Comparison of ENCODE assay signal across 14 mouse cellular contexts in the genomic region with DNA sequence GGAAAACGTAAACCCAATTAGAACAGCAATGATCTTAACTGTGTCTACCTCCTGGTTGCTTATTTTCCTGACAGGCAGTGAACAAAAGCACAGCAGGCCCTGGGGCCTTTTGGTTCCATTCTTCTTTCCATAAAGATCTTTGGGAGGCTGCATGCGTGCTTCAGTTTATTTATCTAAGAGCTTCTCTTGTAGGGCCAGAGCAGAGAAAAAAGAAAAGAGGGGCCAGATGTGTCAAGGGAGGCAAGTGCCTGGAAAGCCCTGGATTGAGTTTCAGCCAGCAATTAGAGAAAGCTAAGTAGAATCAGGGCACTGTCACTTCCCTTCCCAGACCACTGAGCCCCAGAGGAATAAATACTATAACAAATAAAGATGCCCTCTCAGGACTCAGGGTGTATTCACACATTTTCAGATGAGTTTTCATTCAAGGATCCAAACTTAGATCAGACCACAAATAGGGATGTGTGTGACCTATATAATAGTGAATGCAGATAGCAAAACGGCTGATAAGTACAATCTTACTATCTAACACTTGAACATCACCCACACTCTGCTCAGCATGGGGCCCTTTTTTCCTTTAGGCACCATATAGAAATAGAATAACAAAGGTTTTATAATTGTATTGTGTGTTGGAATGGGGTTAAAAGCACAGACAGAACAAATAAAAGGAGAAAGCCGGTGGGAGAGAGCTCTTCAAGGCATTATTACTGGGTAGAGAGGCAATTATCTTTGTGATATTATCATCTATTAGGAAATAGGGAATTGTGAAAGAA.
DNase-seq lines count a peak whose midpoint lies in the region; ATAC-seq lines count a peak whose summit lies in the region.
"Had no signal": no experiment of that assay in that cellular context is flagged by ENCODE, and none has a peak within 500 bp of the region (broad histone marks: within the 10 kb centered on the region; RNA-seq: fewer than 3 reads in every experiment).

No protein-coding gene starts in this region.

- H3K36me3 ChIP-seq in kidney, embryonic 15.5 days = no peaks in the 10 kb centered on the region
- H3K36me3 ChIP-seq in embryonic facial prominence, embryonic 14.5 days (ENCODE audit: control insufficient read depth, insufficient read depth, low read length) = no peaks in the 10 kb centered on the region
- H3K36me3 ChIP-seq in hindbrain, embryonic 13.5 days = no peaks in the 10 kb centered on the region
- no peaks in the 10 kb centered on the region for H3K36me3 ChIP-seq in neural tube, embryonic 13.5 days
- no peaks in the 10 kb centered on the region for H3K36me3 ChIP-seq in intestine, embryonic 16.5 days (ENCODE audit: control insufficient read depth, insufficient read depth, low read length)
- H3K36me3 ChIP-seq: intestine, embryonic 15.5 days had no signal

- peak; percentile 76; the same call in 1 of the 2 replicates for ATAC-seq in kidney, embryonic 15.5 days (replicated peaks; ENCODE audit: low FRiP score)
- ATAC-seq in embryonic facial prominence, embryonic 14.5 days (ENCODE audit: low read depth) = peak; percentile 72; the same call in 1 of the 2 replicates
- no peak for ATAC-seq in hindbrain, embryonic 13.5 days (ENCODE audit: low FRiP score)
- ATAC-seq in neural tube, embryonic 13.5 days (ENCODE audit: low read depth) = peak; percentile 43; the same call in 1 of the 2 replicates
- no peak for ATAC-seq in intestine, embryonic 16.5 days
- ATAC-seq in frontal cortex, adult (ENCODE audit: low TSS enrichment) = no peak
- ATAC-seq: intestine, embryonic 15.5 days had no signal

- WGBS in kidney, embryonic 15.5 days = 29% methylated on average over 4 of the region's 4 CpGs
- whole genome bisulfite sequencing in embryonic facial prominence, embryonic 14.5 days = 29% methylated on average over 4 of the region's 4 CpGs
- 8% methylated on average over 4 of the region's 4 CpGs for WGBS in hindbrain, embryonic 13.5 days
- WGBS in neural tube, embryonic 13.5 days = 7% methylated on average over 4 of the region's 4 CpGs
- WGBS in intestine, embryonic 16.5 days = 40% methylated on average over 4 of the region's 4 CpGs

- no peak overlapping the region for H3K4me2 ChIP-seq in kidney, embryonic 15.5 days
- no peak overlapping the region for H3K4me2 ChIP-seq in embryonic facial prominence, embryonic 14.5 days (ENCODE audit: low read depth, low read length)
- no peak overlapping the region for H3K4me2 ChIP-seq in hindbrain, embryonic 13.5 days
- no peak overlapping the region for H3K4me2 ChIP-seq in neural tube, embryonic 13.5 days
- H3K4me2 ChIP-seq in intestine, embryonic 16.5 days (ENCODE audit: low read depth, low read length) = no peak overlapping the region
- H3K4me2 ChIP-seq: intestine, embryonic 15.5 days had no signal

- 0 out of 2 replicates have a peak, but pooled peaks cover 4% of the 10 kb centered on the region for H3K4me1 ChIP-seq in kidney, embryonic 15.5 days
- no peaks in the 10 kb centered on the region for H3K4me1 ChIP-seq in embryonic facial prominence, embryonic 14.5 days (ENCODE audit: control insufficient read depth, insufficient read depth, low read length)
- peaks cover 8% of the 10 kb centered on the region for H3K4me1 ChIP-seq in hindbrain, embryonic 13.5 days (replicated peaks)
- peaks cover 15% of the 10 kb centered on the region for H3K4me1 ChIP-seq in neural tube, embryonic 13.5 days (replicated peaks)
- H3K4me1 ChIP-seq in intestine, embryonic 16.5 days (ENCODE audit: control insufficient read depth, insufficient read depth, low read length) = no peaks in the 10 kb centered on the region
- H3K4me1 ChIP-seq: intestine, embryonic 15.5 days had no signal

- H3K27ac ChIP-seq in kidney, embryonic 15.5 days = 0 out of 2 replicates have a peak overlapping the region, but pooled peaks have one; percentile 45
- H3K27ac ChIP-seq in embryonic facial prominence, embryonic 14.5 days (replicated peaks; ENCODE audit: low read depth, low read length) = no peak overlapping the region
- H3K27ac ChIP-seq in hindbrain, embryonic 13.5 days = peak overlapping the region; percentile 40; the same call in 1 of the 2 replicates
- H3K27ac ChIP-seq in neural tube, embryonic 13.5 days (replicated peaks) = no peak overlapping the region; the same call in 1 of the 2 replicates
- no peak overlapping the region for H3K27ac ChIP-seq in intestine, embryonic 16.5 days (ENCODE audit: low read length)
- H3K27ac ChIP-seq: intestine, embryonic 15.5 days had no signal

- DNase-seq in kidney, postnatal 10 days = no peak
- peak; percentile 63 for DNase-seq in embryonic facial prominence, embryonic 14.5 days (ENCODE audit: low spot score)
- no peak for DNase-seq in spleen, adult 18-20 months
- DNase-seq: cerebellum, adult 9-10 months; gastrocnemius, postnatal 14 days; lung, adult 2 months; thymus, adult 18-20 months had no signal

- H3K9me3 ChIP-seq in kidney, embryonic 15.5 days (replicated peaks) = no peaks in the 10 kb centered on the region
- no peaks in the 10 kb centered on the region for H3K9me3 ChIP-seq in embryonic facial prominence, embryonic 14.5 days (ENCODE audit: control insufficient read depth, low read length)
- no peaks in the 10 kb centered on the region for H3K9me3 ChIP-seq in hindbrain, embryonic 13.5 days
- H3K9me3 ChIP-seq in neural tube, embryonic 13.5 days = no peaks in the 10 kb centered on the region
- no peaks in the 10 kb centered on the region for H3K9me3 ChIP-seq in intestine, embryonic 16.5 days (ENCODE audit: control insufficient read depth, low read length)
- H3K9me3 ChIP-seq: intestine, embryonic 15.5 days had no signal

- no peak overlapping the region for H3K4me3 ChIP-seq in kidney, embryonic 15.5 days (replicated peaks)
- H3K4me3 ChIP-seq in embryonic facial prominence, embryonic 14.5 days (ENCODE audit: low read depth, low read length) = no peak overlapping the region
- H3K4me3 ChIP-seq in hindbrain, embryonic 13.5 days = no peak overlapping the region
- no peak overlapping the region for H3K4me3 ChIP-seq in neural tube, embryonic 13.5 days
- H3K4me3 ChIP-seq in intestine, embryonic 16.5 days (ENCODE audit: low read length) = no peak overlapping the region
- H3K4me3 ChIP-seq: erythroblast, embryonic 14.5 days; intestine, embryonic 15.5 days had no signal

- H3K9ac ChIP-seq in kidney, embryonic 15.5 days = no peak overlapping the region
- no peak overlapping the region for H3K9ac ChIP-seq in embryonic facial prominence, embryonic 14.5 days (ENCODE audit: low read depth, low read length)
- no peak overlapping the region for H3K9ac ChIP-seq in hindbrain, embryonic 13.5 days
- H3K9ac ChIP-seq in neural tube, embryonic 13.5 days = no peak overlapping the region
- H3K9ac ChIP-seq in intestine, embryonic 16.5 days (ENCODE audit: low read depth, low read length) = no peak overlapping the region
- H3K9ac ChIP-seq: intestine, embryonic 15.5 days had no signal

- H3K27me3 ChIP-seq in kidney, embryonic 15.5 days = no peaks in the 10 kb centered on the region
- no peaks in the 10 kb centered on the region for H3K27me3 ChIP-seq in embryonic facial prominence, embryonic 14.5 days (replicated peaks; ENCODE audit: control insufficient read depth, insufficient read depth, low read length)
- no peaks in the 10 kb centered on the region for H3K27me3 ChIP-seq in hindbrain, embryonic 13.5 days
- H3K27me3 ChIP-seq in neural tube, embryonic 13.5 days = no peaks in the 10 kb centered on the region
- no peaks in the 10 kb centered on the region for H3K27me3 ChIP-seq in intestine, embryonic 16.5 days (replicated peaks; ENCODE audit: control insufficient read depth, insufficient read depth, low read length)
- H3K27me3 ChIP-seq: intestine, embryonic 15.5 days had no signal

Comparison
In these comparisons a context has a peak if more than half of its experiments do, and no peak if none do; other contexts are left out.
1. ATAC-seq: peak in kidney, embryonic 15.5 days (single experiment), embryonic facial prominence, embryonic 14.5 days (single experiment) and neural tube, embryonic 13.5 days (single experiment); none in hindbrain, embryonic 13.5 days (single experiment), intestine, embryonic 16.5 days (single experiment) and frontal cortex, adult (single experiment).
2. H3K27ac ChIP-seq: peak in kidney, embryonic 15.5 days (single experiment) and hindbrain, embryonic 13.5 days (single experiment); none in embryonic facial prominence, embryonic 14.5 days (single experiment), neural tube, embryonic 13.5 days (single experiment) and intestine, embryonic 16.5 days (single experiment).